ENCODE assay signal across 10 mouse cellular contexts in genomic region chr2:21010806-21011397, GRCm38 (mm10). TPM values are rescaled to one million over a fixed set of nuclear protein-coding genes. Genes with fewer than 3 reads are reported as not detected.
A peak's percentile ranks its signal among the peaks of the same experiment; 100 is the strongest.
DNase-seq lines count a peak whose midpoint lies in the region; ATAC-seq lines count a peak whose summit lies in the region.
"Had no signal": no experiment of that assay in that cellular context is flagged by ENCODE, and none has a peak within 500 bp of the region (broad histone marks: within the 10 kb centered on the region; RNA-seq: fewer than 3 reads in every experiment).

No protein-coding gene starts in this region.

- no peaks in the 10 kb centered on the region for H3K9me3 ChIP-seq in embryonic facial prominence, embryonic 14.5 days (ENCODE audit: control insufficient read depth, low read length)
- H3K9me3 ChIP-seq in intestine, embryonic 14.5 days (ENCODE audit: control insufficient read depth, low read length): no peaks in the 10 kb centered on the region
- H3K9me3 ChIP-seq in neural tube, embryonic 14.5 days (ENCODE audit: control insufficient read depth, low read length): no peaks in the 10 kb centered on the region

- peak; percentile 79; the same call in 1 of the 2 replicates for ATAC-seq in embryonic facial prominence, embryonic 14.5 days (ENCODE audit: low read depth)
- peak; percentile 89 for ATAC-seq in intestine, embryonic 14.5 days (replicated peaks; ENCODE audit: low FRiP score, low TSS enrichment, low read depth)
- peak; percentile 89 for ATAC-seq in neural tube, embryonic 14.5 days (ENCODE audit: low read depth)

- H3K27ac ChIP-seq in embryonic facial prominence, embryonic 14.5 days (replicated peaks; ENCODE audit: low read depth, low read length): no peak overlapping the region
- no peak overlapping the region; the same call in 1 of the 2 replicates for H3K27ac ChIP-seq in intestine, embryonic 14.5 days (ENCODE audit: low read depth)
- peak overlapping the region; percentile 91 for H3K27ac ChIP-seq in neural tube, embryonic 14.5 days (ENCODE audit: low read depth, low read length)
- H3K27ac ChIP-seq: liver, embryonic 14.5 days had no signal

- H3K27me3 ChIP-seq in embryonic facial prominence, embryonic 14.5 days (replicated peaks; ENCODE audit: control insufficient read depth, insufficient read depth, low read length): no peaks in the 10 kb centered on the region
- no peaks in the 10 kb centered on the region for H3K27me3 ChIP-seq in intestine, embryonic 14.5 days (replicated peaks; ENCODE audit: control insufficient read depth, insufficient read depth, low read length)
- no peaks in the 10 kb centered on the region for H3K27me3 ChIP-seq in neural tube, embryonic 14.5 days (ENCODE audit: control insufficient read depth, insufficient read depth, low read length)

- no peak overlapping the region for H3K4me3 ChIP-seq in embryonic facial prominence, embryonic 14.5 days (ENCODE audit: low read depth, low read length)
- no peak overlapping the region for H3K4me3 ChIP-seq in intestine, embryonic 14.5 days (ENCODE audit: low read depth, low read length)
- no peak overlapping the region for H3K4me3 ChIP-seq in neural tube, embryonic 14.5 days (ENCODE audit: low read depth, low read length)
- H3K4me3 ChIP-seq: myocyte had no signal

- H3K4me1 ChIP-seq in embryonic facial prominence, embryonic 14.5 days (ENCODE audit: control insufficient read depth, insufficient read depth, low read length): no peaks in the 10 kb centered on the region
- no peaks in the 10 kb centered on the region for H3K4me1 ChIP-seq in intestine, embryonic 14.5 days (replicated peaks; ENCODE audit: control insufficient read depth, insufficient read depth, low read length)
- H3K4me1 ChIP-seq in neural tube, embryonic 14.5 days (ENCODE audit: control insufficient read depth, insufficient read depth, low read length): peaks cover 13% of the 10 kb centered on the region; the same call in 1 of the 2 replicates

- DNase-seq in left cerebral cortex, postnatal 4 days: peak; percentile 49
- DNase-seq in left cerebral cortex, adult 8-10 months (ENCODE audit: low spot score in 2 of 2): no peak
- DNase-seq in embryonic facial prominence, embryonic 14.5 days (ENCODE audit: low spot score): no peak
- DNase-seq in intestine, embryonic 14.5 days (ENCODE audit: low spot score): peak; percentile 64
- no peak for DNase-seq in kidney, postnatal 36 days
- no peak for DNase-seq in yolk sac, embryonic 10.5 days (ENCODE audit: low spot score)
- no peak for DNase-seq in lung, adult 18-20 months

- intact Hi-C loops in left cerebral cortex, postnatal 4 days (cut with DNase I): no loop called here

- no peaks in the 10 kb centered on the region for H3K36me3 ChIP-seq in embryonic facial prominence, embryonic 14.5 days (ENCODE audit: control insufficient read depth, insufficient read depth, low read length)
- no peaks in the 10 kb centered on the region for H3K36me3 ChIP-seq in intestine, embryonic 14.5 days (ENCODE audit: control insufficient read depth, insufficient read depth, low read length)
- H3K36me3 ChIP-seq in neural tube, embryonic 14.5 days (ENCODE audit: control insufficient read depth, insufficient read depth, low read length): no peaks in the 10 kb centered on the region

- H3K4me2 ChIP-seq in embryonic facial prominence, embryonic 14.5 days (ENCODE audit: low read depth, low read length): no peak overlapping the region
- no peak overlapping the region for H3K4me2 ChIP-seq in intestine, embryonic 14.5 days (ENCODE audit: low read length)
- no peak overlapping the region for H3K4me2 ChIP-seq in neural tube, embryonic 14.5 days (ENCODE audit: low read depth, low read length)

- no peak overlapping the region for H3K9ac ChIP-seq in embryonic facial prominence, embryonic 14.5 days (ENCODE audit: low read depth, low read length)
- no peak overlapping the region for H3K9ac ChIP-seq in intestine, embryonic 14.5 days (ENCODE audit: low read length)
- 0 out of 2 replicates have a peak overlapping the region, but pooled peaks have one; percentile 21 for H3K9ac ChIP-seq in neural tube, embryonic 14.5 days (replicated peaks; ENCODE audit: low read depth, low read length)
- H3K9ac ChIP-seq: liver, embryonic 14.5 days had no signal

- WGBS in embryonic facial prominence, embryonic 14.5 days: 53% methylated on average over 11 of the region's 11 CpGs
- WGBS in intestine, embryonic 14.5 days: 55% methylated on average over 11 of the region's 11 CpGs
- WGBS in neural tube, embryonic 14.5 days: 14% methylated on average over 11 of the region's 11 CpGs

RNA-seq across cellular contexts. Expression of gene Arhgap21, which starts 42.2 kb away (rescaled TPM):
- total RNA-seq in left cerebral cortex, postnatal 4 days (2021): 100 to 1,000 TPM; 235 to 259 TPM
- total RNA-seq in left cerebral cortex, adult 8-10 months (2022): 100 to 1,000 TPM; 218 to 248 (median 233) TPM
- 19.1 and 20.3 TPM in 2 replicates for polyA plus RNA-seq in embryonic facial prominence, embryonic 14.5 days (2014; fragmentation: Nextera tagmentation; extraction: Ambion mirVana)
- polyA plus RNA-seq in intestine, embryonic 14.5 days (2014; fragmentation: Nextera tagmentation; extraction: Ambion mirVana): 19.4 and 20.6 TPM in 2 replicates
- polyA plus RNA-seq in neural tube, embryonic 14.5 days (2014; fragmentation: Nextera tagmentation; extraction: Ambion mirVana): 47.7 and 53.4 TPM in 2 replicates

Comparison
In these comparisons a context has a peak if more than half of its experiments do, and no peak if none do; other contexts are left out.
1. DNase-seq: peak in left cerebral cortex, postnatal 4 days (single experiment) and intestine, embryonic 14.5 days (single experiment); none in left cerebral cortex, adult 8-10 months (0 of 2), embryonic facial prominence, embryonic 14.5 days (single experiment), kidney, postnatal 36 days (0 of 2), yolk sac, embryonic 10.5 days (single experiment) and lung, adult 18-20 months (0 of 2).
2. Peak in every context shown above with its lines, with median percentiles within 50 percentile points of each other: ATAC-seq.